Mouse (Mus musculus): ENCODE data around the gene Ralgapa1.

GRCm38 (mm10) chr12:55623254-55623653 lies 197.7 kb downstream of the Ralgapa1 start:
- no peak for TF ChIP-seq CTCF (IDR thresholded peaks at IDR 0.05; ENCODE audit: control insufficient read depth, insufficient read depth, low read length)
- no peak for TF ChIP-seq POLR2A (IDR thresholded peaks at IDR 0.05; ENCODE audit: borderline replicate concordance, control insufficient read depth, low read depth, low read length)
